Mouse (Mus musculus) midbrain, embryonic 15.5 days (tissue): ENCODE results near the gene Hist1h3b. TPM values are rescaled to one million over a fixed set of nuclear protein-coding genes. Genes with fewer than 3 reads are reported as not detected.

ENCODE experiments used
- ATAC-seq: fragments of 200-750 bp; cut with Nextera tagmentation; replicated peaks from 2 replicates; pipeline ENCODE4 v1.8.0; 2017; ENCODE audit warnings: moderate TSS enrichment
- H3K27ac ChIP-seq: fragments of 300-500 bp; sonication (generic); 2 replicates; pipeline ENCODE4 v1.5.1; 2015; ENCODE audit warnings: mild to moderate bottlenecking, inconsistent platforms
- H3K27me3 ChIP-seq: fragments of 300-500 bp; sonication (generic); replicated peaks from 2 replicates; pipeline ENCODE4 v1.6.1; 2015; ENCODE audit warnings: inconsistent platforms
- H3K36me3 ChIP-seq: fragments of 300-500 bp; sonication (generic); replicated peaks from 2 replicates; pipeline ENCODE4 v1.6.1; 2015; ENCODE audit warnings: inconsistent platforms
- H3K4me1 ChIP-seq: fragments of 300-500 bp; sonication (generic); 2 replicates; pipeline ENCODE4 v1.6.1; 2015; ENCODE audit warnings: inconsistent platforms
- H3K4me2 ChIP-seq: fragments of 300-500 bp; sonication (generic); 2 replicates; pipeline ENCODE4 v1.6.1; 2015; ENCODE audit warnings: inconsistent platforms, mild to moderate bottlenecking, moderate library complexity
- H3K4me3 ChIP-seq: fragments of 300-500 bp; sonication (generic); 2 replicates; pipeline ENCODE4 v1.5.1; 2015; ENCODE audit warnings: mild to moderate bottlenecking, inconsistent platforms
- H3K9ac ChIP-seq: fragments of 300-500 bp; sonication (generic); 2 replicates; pipeline ENCODE4 v1.6.1; 2015; ENCODE audit warnings: mild to moderate bottlenecking, inconsistent platforms
- H3K9me3 ChIP-seq: fragments of 300-500 bp; sonication (generic); 2 replicates; pipeline ENCODE4 v1.6.1; 2016; ENCODE audit warnings: inconsistent platforms
- WGBS: fragments of 180-500 bp; shearing (Covaris S2); methylation state at CpG from one replicate; pipeline ENCODE4 v1.1.7; 2015; ENCODE audit warnings: mixed read lengths; 5-methylcytosine and 5-hydroxymethylcytosine counted together
- polyA plus RNA-seq: library from polyadenylated mRNA; unstranded; fragments of >200 nt; fragmentation: Nextera tagmentation; extraction: Ambion mirVana; gene quantifications from 2 replicates; pipeline ENCODE4 v1.2.1, GENCODE M21; 2015

The Hist1h3b gene
- polyA plus RNA-seq, 1 experiment from 2014 or later = 0.67 TPM

DNA sequence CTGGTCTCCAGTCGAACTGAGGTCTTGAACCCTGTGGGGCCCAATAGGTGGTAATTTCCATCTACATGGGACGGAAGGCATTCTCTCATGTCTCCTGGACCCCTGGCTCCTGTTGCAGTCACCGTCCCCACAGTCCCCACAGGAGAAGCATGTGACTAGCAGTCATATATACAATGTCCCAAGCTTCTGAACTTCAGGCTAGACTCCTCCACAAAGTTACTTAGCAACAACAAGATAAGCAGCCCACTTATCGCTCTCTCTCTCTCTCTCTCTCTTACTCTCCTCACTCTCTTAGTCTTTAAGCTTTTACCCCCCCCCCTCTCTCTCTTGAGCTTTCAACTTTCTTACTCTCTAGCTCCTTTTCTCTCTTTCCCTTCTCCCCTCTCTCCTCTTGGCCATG lies 27.8 kb upstream of the Hist1h3b start:
- no peaks in the 10 kb centered on the region for H3K36me3 ChIP-seq
- no peak overlapping the region for H3K4me2 ChIP-seq
- no peak overlapping the region for H3K9ac ChIP-seq
- no peak for ATAC-seq
- H3K4me3 ChIP-seq = no peak overlapping the region
- no peaks in the 10 kb centered on the region for H3K4me1 ChIP-seq
- no peaks in the 10 kb centered on the region for H3K27me3 ChIP-seq
- H3K9me3 ChIP-seq = no peaks in the 10 kb centered on the region
- WGBS = 84% methylated on average over 4 of the region's 4 CpGs
- no peak overlapping the region for H3K27ac ChIP-seq

DNA sequence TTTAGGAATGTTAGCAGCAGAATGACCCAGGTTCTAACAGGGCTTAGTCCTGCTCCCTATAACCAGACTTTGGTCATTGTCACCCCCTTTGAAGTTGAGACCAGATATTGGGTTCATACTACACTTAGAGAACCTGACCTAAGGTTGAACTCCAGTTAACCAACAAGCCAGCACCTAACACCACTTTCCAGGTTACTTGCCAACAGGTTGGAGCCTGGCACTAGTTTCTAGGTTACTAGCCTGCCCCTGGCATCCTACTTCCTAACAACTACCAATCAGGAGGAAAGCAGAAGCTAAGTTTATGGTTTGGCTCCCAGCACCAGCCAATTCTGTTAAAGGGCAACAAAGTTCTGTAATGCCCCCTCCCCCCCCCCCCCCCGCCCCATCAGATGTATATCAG lies 26.9 kb upstream of the Hist1h3b start:
- ATAC-seq = no peak
- no CpG with 5 or more reads among the region's 1 CpGs for WGBS
- H3K27me3 ChIP-seq = no peaks in the 10 kb centered on the region
- H3K27ac ChIP-seq = no peak overlapping the region
- H3K9ac ChIP-seq = no peak overlapping the region
- H3K4me3 ChIP-seq = no peak overlapping the region
- no peaks in the 10 kb centered on the region for H3K4me1 ChIP-seq
- H3K4me2 ChIP-seq = no peak overlapping the region
- no peaks in the 10 kb centered on the region for H3K9me3 ChIP-seq
- no peaks in the 10 kb centered on the region for H3K36me3 ChIP-seq

- no peaks in the 10 kb centered on the region for H3K4me1 ChIP-seq
- no peaks in the 10 kb centered on the region for H3K36me3 ChIP-seq
- no peak overlapping the region for H3K4me3 ChIP-seq
- no peak overlapping the region for H3K4me2 ChIP-seq
- H3K9ac ChIP-seq = no peak overlapping the region
- no peaks in the 10 kb centered on the region for H3K9me3 ChIP-seq
- WGBS = 90% methylated on average over 18 of the region's 18 CpGs
- ATAC-seq = no peak
- H3K27me3 ChIP-seq = no peaks in the 10 kb centered on the region
- H3K27ac ChIP-seq = no peak overlapping the region
These were observed 23.4 kb upstream of the Hist1h3b start for GRCm38 (mm10) chr13:23728472-23729191.

DNA sequence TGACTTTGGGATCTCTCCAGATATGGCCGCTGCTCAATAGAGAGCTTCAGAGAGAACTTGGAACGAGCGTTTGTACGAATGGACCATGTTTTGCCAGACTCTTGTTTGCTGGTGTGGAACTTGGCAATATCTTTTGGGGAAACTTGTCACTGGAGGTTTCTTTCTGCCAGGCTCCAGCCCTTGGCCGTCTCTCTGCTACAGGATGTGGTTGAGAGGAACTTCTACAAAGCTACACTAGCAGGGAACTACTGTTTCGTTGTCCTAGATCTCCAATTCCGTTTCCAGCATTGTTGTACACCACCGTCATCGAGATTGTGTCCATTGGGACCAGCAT lies 22.9 kb upstream of the Hist1h3b start:
- Histone ChIP-seq H3K36me3 (no peaks in the 10 kb centered on the region), H3K27me3 (no peaks in the 10 kb centered on the region), H3K27ac (no peak overlapping the region), H3K4me1 (no peaks in the 10 kb centered on the region), H3K9ac (no peak overlapping the region), H3K4me3 (no peak overlapping the region), H3K9me3 (no peaks in the 10 kb centered on the region), H3K4me2 (no peak overlapping the region)
- no peak for ATAC-seq
- WGBS = 94% methylated on average over 9 of the region's 9 CpGs

DNA sequence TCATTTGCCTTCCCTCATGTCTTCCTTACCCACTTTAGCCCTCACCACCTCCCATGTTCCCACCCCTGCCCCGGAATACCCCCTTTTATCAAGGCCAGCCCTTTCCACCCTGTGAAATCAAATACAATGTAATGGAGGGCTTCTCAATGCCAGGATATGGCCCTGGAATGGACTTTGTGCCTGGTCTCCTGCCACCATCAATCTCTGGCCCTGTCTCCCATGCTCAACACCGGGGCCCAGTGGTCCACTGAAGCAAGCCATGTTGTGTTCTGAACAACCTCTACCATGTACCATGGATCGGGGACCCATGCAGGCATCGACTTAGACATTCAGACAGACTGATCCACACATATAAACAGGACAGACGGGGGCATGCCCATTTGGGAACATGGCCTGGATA lies 22.4 kb upstream of the Hist1h3b start:
- no peak overlapping the region for H3K4me3 ChIP-seq
- H3K9ac ChIP-seq = no peak overlapping the region
- no peak for ATAC-seq
- no peaks in the 10 kb centered on the region for H3K36me3 ChIP-seq
- H3K4me1 ChIP-seq = no peaks in the 10 kb centered on the region
- H3K27me3 ChIP-seq = no peaks in the 10 kb centered on the region
- H3K27ac ChIP-seq = no peak overlapping the region
- 96% methylated on average over 5 of the region's 5 CpGs for WGBS
- H3K9me3 ChIP-seq = no peaks in the 10 kb centered on the region
- no peak overlapping the region for H3K4me2 ChIP-seq

GRCm38 (mm10) chr13:23730479-23730878 lies 21.6 kb upstream of the Hist1h3b start:
- Histone ChIP-seq H3K36me3 (no peaks in the 10 kb centered on the region), H3K9me3 (no peaks in the 10 kb centered on the region), H3K4me2 (no peak overlapping the region), H3K9ac (no peak overlapping the region), H3K4me3 (no peak overlapping the region), H3K27ac (no peak overlapping the region), H3K27me3 (no peaks in the 10 kb centered on the region), H3K4me1 (no peaks in the 10 kb centered on the region)
- 66% methylated on average over 8 of the region's 8 CpGs for WGBS
- no peak for ATAC-seq

DNA sequence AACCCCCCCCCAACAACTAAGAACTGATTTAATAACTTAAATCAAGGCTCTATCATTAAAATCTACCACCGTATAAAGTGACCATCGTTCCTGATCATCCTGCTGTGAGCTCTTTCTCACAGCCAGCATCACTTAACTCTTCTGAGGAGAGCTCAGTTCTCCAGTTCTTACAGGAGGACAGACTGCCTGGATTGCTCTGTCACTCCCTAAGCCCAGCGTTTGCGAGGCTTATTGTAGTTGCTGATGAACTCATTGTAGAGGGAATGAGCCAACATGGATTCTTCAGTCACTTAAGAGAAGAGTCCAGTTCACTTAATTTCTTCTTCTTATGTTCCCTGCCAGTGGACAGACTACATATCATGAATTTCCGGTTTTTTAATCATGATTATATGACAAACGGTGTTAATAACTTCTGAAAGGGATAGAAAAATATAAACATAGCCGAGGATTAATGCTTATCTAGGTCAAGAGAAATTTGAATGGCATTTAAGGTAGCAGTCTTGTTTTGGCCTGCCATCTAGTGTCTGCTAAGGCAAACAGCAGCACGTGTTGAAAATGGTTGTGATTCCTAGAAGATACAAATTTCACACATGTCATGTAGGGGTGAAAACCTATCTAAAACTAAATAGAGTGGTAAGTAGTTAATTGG lies 19.8 kb upstream of the Hist1h3b start:
- 25% methylated on average over 8 of the region's 8 CpGs for WGBS
- H3K4me3 ChIP-seq = no peak overlapping the region
- peak; percentile 48; the same call in 1 of the 2 replicates for ATAC-seq

GRCm38 (mm10) chr13:23737091-23737490 lies 15.0 kb upstream of the Hist1h3b start:
- WGBS = 64% methylated on average over 5 of the region's 5 CpGs
- no peaks in the 10 kb centered on the region for H3K9me3 ChIP-seq
- H3K27ac ChIP-seq = no peak overlapping the region
- H3K9ac ChIP-seq = no peak overlapping the region
- no peaks in the 10 kb centered on the region for H3K36me3 ChIP-seq
- H3K27me3 ChIP-seq = no peaks in the 10 kb centered on the region
- ATAC-seq = no peak
- no peak overlapping the region for H3K4me3 ChIP-seq
- H3K4me1 ChIP-seq = peaks cover 22% of the 10 kb centered on the region
- H3K4me2 ChIP-seq = no peak overlapping the region

More for the DNA sequence above, 19.8 kb upstream of the Hist1h3b start:
- Histone ChIP-seq H3K4me2 (no peak overlapping the region), H3K27ac (no peak overlapping the region), H3K4me1 (no peaks in the 10 kb centered on the region), H3K9ac (no peak overlapping the region), H3K9me3 (no peaks in the 10 kb centered on the region), H3K27me3 (no peaks in the 10 kb centered on the region), H3K36me3 (no peaks in the 10 kb centered on the region)

DNA sequence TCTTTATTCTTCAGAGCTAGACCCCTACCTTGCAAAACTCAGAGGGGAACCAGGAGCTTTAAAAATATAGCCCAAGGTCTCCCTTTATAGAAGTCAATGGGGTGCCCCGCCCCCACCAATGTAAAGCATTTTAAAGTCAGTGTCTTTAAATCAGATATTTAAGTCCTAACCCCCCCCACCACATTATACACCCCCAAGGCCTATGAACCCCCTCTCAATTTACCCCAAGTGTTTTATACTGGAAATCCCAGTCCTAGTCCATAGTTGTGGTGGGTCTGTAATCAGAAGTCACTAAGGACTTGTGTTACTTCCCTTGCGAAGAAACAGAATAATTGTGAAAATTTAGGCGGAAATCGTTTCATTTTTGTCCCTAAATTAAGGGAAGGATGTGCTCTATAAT lies 14.0 kb upstream of the Hist1h3b start:
- Histone ChIP-seq H3K36me3 (no peaks in the 10 kb centered on the region), H3K4me3 (peak overlapping the region; percentile 51; the same call in 1 of the 2 replicates), H3K9me3 (no peaks in the 10 kb centered on the region), H3K27me3 (no peaks in the 10 kb centered on the region), H3K4me2 (peak overlapping the region; percentile 98), H3K9ac (peak overlapping the region; percentile 38; the same call in 1 of the 2 replicates), H3K27ac (peak overlapping the region; percentile 45; the same call in 1 of the 2 replicates), H3K4me1 (peaks cover 22% of the 10 kb centered on the region)
- ATAC-seq = no peak
- WGBS = 23% methylated on average over 4 of the region's 4 CpGs

DNA sequence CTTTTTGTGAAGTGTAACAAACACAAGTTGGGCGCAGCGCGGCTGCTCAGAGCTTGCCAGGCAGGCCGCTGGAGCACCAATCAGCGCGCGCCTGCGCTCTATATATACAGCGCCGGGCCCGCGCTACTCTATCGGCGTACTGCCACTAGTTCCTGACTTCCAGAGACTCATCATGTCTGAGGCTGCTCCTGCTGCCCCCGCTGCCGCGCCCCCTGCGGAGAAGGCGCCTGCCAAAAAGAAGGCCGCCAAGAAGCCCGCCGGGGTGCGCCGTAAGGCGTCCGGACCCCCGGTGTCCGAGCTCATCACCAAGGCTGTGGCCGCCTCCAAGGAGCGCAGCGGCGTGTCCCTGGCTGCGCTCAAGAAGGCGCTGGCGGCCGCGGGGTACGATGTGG lies 13.4 kb upstream of the Hist1h3b start, which contains the start of gene Hist1h1c:
TSS of gene Hist1h1c (plus strand) at position 132 of the 392 bp plus-strand sequence.
- no peaks in the 10 kb centered on the region for H3K27me3 ChIP-seq
- H3K27ac ChIP-seq = peak within 1 kb of the TSS; percentile 78
- peak within 1 kb of the TSS; percentile 38 for H3K9ac ChIP-seq
- no peaks in the 10 kb centered on the region for H3K36me3 ChIP-seq
- H3K9me3 ChIP-seq = no peaks in the 10 kb centered on the region
- H3K4me3 ChIP-seq = peak within 1 kb of the TSS; percentile 51
- ATAC-seq = peak; percentile 95
- peak within 1 kb of the TSS; percentile 98 for H3K4me2 ChIP-seq
- 0% methylated on average over 38 of the region's 38 CpGs for WGBS
- H3K4me1 ChIP-seq = peaks cover 22% of the 10 kb centered on the region

DNA sequence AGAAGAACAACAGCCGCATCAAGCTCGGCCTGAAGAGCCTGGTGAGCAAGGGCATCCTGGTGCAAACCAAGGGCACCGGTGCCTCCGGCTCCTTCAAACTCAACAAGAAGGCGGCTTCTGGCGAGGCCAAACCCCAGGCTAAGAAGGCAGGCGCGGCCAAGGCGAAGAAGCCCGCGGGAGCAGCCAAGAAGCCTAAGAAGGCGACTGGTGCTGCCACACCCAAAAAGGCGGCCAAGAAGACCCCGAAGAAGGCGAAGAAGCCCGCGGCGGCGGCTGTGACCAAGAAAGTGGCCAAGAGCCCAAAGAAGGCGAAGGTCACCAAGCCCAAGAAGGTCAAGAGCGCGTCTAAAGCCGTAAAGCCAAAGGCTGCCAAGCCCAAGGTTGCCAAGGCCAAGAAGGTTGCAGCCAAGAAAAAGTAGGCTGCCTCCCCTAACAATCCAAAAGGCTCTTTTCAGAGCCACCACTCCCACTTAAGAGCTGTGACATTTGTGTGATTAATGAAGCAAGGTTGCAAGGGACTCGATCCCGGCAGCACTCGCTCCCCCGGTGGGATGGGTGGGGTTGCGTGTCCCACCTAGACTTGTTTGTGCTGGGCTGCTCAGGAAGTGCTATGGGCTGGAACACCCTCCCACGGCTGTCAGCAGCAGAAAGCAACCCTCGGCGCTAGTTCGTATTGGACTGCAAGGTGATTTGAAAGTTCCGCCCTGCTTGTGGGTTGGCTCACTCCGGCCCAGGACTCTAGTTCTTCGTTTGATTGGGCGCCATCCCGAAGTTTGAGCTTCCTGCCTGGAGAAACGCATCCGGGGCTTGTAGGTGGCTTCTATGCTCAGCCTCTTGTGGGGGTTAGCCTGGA lies 12.8 kb upstream of the Hist1h3b start:
- under 1% methylated on average over 39 of the region's 39 CpGs for WGBS
- peak; percentile 91 for ATAC-seq
- peaks cover 22% of the 10 kb centered on the region for H3K4me1 ChIP-seq
- H3K9ac ChIP-seq = peak overlapping the region; percentile 38
- peak overlapping the region; percentile 98 for H3K4me2 ChIP-seq
- H3K36me3 ChIP-seq = no peaks in the 10 kb centered on the region
- H3K27ac ChIP-seq = peak overlapping the region; percentile 78
- H3K9me3 ChIP-seq = no peaks in the 10 kb centered on the region
- H3K27me3 ChIP-seq = no peaks in the 10 kb centered on the region
- H3K4me3 ChIP-seq = peak overlapping the region; percentile 51

- H3K4me1 ChIP-seq = peaks cover 22% of the 10 kb centered on the region
- no peaks in the 10 kb centered on the region for H3K36me3 ChIP-seq
- WGBS = under 1% methylated on average over 14 of the region's 14 CpGs
- no peaks in the 10 kb centered on the region for H3K27me3 ChIP-seq
- no peaks in the 10 kb centered on the region for H3K9me3 ChIP-seq
- H3K9ac ChIP-seq = peak overlapping the region; percentile 33; the same call in 1 of the 2 replicates
- peak overlapping the region; percentile 51 for H3K4me3 ChIP-seq
- peak overlapping the region; percentile 78; the same call in 1 of the 2 replicates for H3K27ac ChIP-seq
- ATAC-seq = no peak; the same call in 1 of the 2 replicates
- H3K4me2 ChIP-seq = peak overlapping the region; percentile 98
These were observed 12.2 kb upstream of the Hist1h3b start for GRCm38 (mm10) chr13:23739922-23740252.
